Mouse (Mus musculus): ENCODE measurements around the gene Fcer1g. TPM values are rescaled to one million over a fixed set of nuclear protein-coding genes. Genes with fewer than 3 reads are reported as not detected.
"Not testable (repeated sequence)": the region's sequence is repeated elsewhere in the genome, so short reads cannot be mapped to it uniquely, and the experiment has no call there.

Gene Fcer1g
- polyA plus RNA-seq, 1 experiment from 2014 or later, result 37.2 TPM

DNA sequence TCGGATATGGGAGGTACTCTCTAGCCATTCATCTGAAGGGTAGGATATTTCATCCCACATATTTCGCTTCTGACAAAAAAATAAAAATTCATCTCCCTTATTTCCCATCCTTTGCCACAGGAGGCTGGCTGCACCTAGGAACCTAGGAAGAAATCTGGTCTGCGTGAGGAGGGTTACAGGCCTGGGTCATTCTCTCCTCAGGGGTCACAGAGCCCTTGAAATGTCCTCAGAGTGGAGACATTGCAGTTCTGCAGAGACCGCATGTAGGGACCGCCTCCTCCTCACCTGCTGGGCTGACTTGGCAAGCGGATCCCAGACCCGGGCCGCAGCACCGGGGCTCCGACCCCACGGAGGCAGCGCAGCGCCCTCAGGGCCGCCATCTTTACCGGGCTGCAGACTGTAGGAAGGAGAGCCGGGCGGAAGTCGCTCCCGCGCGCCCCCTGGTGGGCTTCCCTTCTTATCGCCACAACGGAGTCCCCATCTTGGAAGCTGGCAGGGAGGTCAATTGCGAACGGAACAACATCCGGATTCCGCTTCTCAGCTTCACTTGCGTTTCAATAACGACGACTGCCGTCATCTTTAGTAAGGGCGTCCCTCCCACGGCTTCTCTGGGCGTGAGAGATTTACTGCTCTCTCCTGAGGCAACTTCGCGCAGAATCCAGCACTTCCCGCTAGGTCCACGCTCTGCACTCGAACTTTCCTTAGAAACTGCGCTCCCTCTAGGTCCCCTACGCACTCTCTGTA, 12.7 kb upstream of the Fcer1g start:
- Histone ChIP-seq H3K27ac (ENCODE audit: low read length) (peak overlapping the region; percentile 95), H3K4me3 (ENCODE audit: low read length) (peak overlapping the region; percentile 93), H3K36me3 (ENCODE audit: insufficient read depth, low read length) (peaks cover 32% of the 10 kb centered on the region), H3K9me3 (ENCODE audit: low read length) (no peaks in the 10 kb centered on the region), H3K4me1 (ENCODE audit: insufficient read depth, low read length) (peaks cover 53% of the 10 kb centered on the region), H3K9ac (replicated peaks; ENCODE audit: low read length) (peak overlapping the region; percentile 97), H3K27me3 (ENCODE audit: insufficient read depth, low read length) (no peaks in the 10 kb centered on the region), H3K4me2 (replicated peaks; ENCODE audit: low read depth, low read length) (peak overlapping the region; percentile 87)
- peak; percentile 86 for ATAC-seq (ENCODE audit: low FRiP score, low TSS enrichment)
- WGBS, result under 1% methylated on average over 41 of the region's 41 CpGs

DNA sequence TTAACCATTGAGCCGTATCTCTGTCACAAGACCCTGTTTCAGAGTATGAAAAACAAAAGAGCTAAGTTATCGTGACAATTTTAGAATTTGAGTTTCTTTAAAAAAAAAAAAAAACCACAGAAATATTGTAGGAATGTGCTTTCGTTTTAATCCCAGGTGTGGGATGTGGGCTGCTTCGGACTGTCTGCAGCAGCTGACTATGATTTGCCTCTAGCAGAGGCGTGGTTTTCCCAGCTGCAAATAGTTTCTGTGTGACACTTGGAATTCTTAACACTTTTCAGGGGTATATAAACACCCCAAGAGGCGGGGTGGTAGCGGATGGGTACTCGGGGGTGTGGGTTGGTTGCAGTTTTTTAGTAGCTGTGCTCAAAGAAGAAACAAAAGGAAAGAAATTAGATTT, 11.2 kb upstream of the Fcer1g start:
- ATAC-seq (ENCODE audit: low FRiP score, low TSS enrichment), result no peak
- no peak overlapping the region for H3K4me3 ChIP-seq (ENCODE audit: low read length)
- H3K4me1 ChIP-seq (ENCODE audit: insufficient read depth, low read length), result peaks cover 40% of the 10 kb centered on the region
- peaks cover 39% of the 10 kb centered on the region for H3K36me3 ChIP-seq (ENCODE audit: insufficient read depth, low read length)
- 89% methylated on average over 8 of the region's 8 CpGs for WGBS
- H3K9ac ChIP-seq (replicated peaks; ENCODE audit: low read length), result no peak overlapping the region
- H3K27me3 ChIP-seq (ENCODE audit: insufficient read depth, low read length), result no peaks in the 10 kb centered on the region
- H3K27ac ChIP-seq (ENCODE audit: low read length), result no peak overlapping the region
- no peak overlapping the region for H3K4me2 ChIP-seq (replicated peaks; ENCODE audit: low read depth, low read length)
- no peaks in the 10 kb centered on the region for H3K9me3 ChIP-seq (ENCODE audit: low read length)

DNA sequence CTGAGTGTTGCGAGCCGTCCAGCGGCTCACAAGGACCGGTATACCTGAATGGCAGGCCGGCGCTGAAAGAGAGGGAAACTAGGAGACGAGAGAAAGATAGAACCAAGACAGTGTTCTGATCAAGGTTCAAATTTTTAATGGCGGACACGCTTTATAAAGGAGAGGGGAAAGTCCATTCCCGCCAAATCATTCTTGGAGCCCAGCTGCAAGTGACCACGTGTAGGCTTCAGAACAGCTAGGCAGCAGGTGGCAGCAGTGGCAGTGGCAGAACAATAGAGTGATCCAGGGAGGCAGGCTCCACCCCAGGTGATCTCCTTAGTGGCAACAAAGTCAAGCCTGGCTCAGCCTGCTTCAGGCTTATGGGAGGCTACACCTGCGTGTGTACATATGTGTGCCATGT, 7.8 kb upstream of the Fcer1g start:
- not testable (repeated sequence) for H3K27me3 ChIP-seq (ENCODE audit: insufficient read depth, low read length); H3K4me2 ChIP-seq (replicated peaks; ENCODE audit: low read depth, low read length); H3K9me3 ChIP-seq (ENCODE audit: low read length); ATAC-seq (ENCODE audit: low FRiP score, low TSS enrichment); H3K9ac ChIP-seq (replicated peaks; ENCODE audit: low read length); H3K27ac ChIP-seq (ENCODE audit: low read length); H3K4me3 ChIP-seq (ENCODE audit: low read length)
- 84% methylated on average over 12 of the region's 12 CpGs for WGBS
- Histone ChIP-seq H3K4me1 (ENCODE audit: insufficient read depth, low read length) (peaks cover 14% of the 10 kb centered on the region), H3K36me3 (ENCODE audit: insufficient read depth, low read length) (peaks cover 69% of the 10 kb centered on the region)

DNA sequence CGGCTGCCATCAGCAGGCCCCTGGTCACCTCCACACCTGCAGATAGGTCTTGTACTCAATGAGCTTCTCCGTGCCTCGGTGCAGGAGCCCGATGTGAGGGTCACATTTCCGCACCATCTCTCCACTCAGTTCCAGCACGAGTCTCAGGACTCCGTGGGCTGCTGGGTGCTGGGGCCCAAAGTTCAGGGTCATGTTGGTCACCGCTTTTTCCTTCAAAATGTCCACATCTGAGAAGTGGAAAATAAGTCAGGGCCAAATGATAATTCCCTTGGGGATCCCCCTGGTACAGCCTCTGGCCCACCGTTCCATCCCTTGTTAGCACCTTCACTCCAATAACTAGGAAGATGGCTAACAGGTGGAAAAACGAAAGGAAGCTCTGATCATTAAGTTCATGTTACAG, 6.7 kb upstream of the Fcer1g start:
- H3K9me3 ChIP-seq (ENCODE audit: low read length), result no peaks in the 10 kb centered on the region
- H3K36me3 ChIP-seq (ENCODE audit: insufficient read depth, low read length), result peaks cover 78% of the 10 kb centered on the region
- 83% methylated on average over 10 of the region's 10 CpGs for WGBS
- H3K4me2 ChIP-seq (replicated peaks; ENCODE audit: low read depth, low read length), result no peak overlapping the region
- H3K9ac ChIP-seq (replicated peaks; ENCODE audit: low read length), result no peak overlapping the region
- H3K27me3 ChIP-seq (ENCODE audit: insufficient read depth, low read length), result no peaks in the 10 kb centered on the region
- no peak for ATAC-seq (ENCODE audit: low FRiP score, low TSS enrichment)
- no peak overlapping the region for H3K4me3 ChIP-seq (ENCODE audit: low read length)
- H3K4me1 ChIP-seq (ENCODE audit: insufficient read depth, low read length), result peaks cover 9% of the 10 kb centered on the region
- no peak overlapping the region for H3K27ac ChIP-seq (ENCODE audit: low read length)

DNA sequence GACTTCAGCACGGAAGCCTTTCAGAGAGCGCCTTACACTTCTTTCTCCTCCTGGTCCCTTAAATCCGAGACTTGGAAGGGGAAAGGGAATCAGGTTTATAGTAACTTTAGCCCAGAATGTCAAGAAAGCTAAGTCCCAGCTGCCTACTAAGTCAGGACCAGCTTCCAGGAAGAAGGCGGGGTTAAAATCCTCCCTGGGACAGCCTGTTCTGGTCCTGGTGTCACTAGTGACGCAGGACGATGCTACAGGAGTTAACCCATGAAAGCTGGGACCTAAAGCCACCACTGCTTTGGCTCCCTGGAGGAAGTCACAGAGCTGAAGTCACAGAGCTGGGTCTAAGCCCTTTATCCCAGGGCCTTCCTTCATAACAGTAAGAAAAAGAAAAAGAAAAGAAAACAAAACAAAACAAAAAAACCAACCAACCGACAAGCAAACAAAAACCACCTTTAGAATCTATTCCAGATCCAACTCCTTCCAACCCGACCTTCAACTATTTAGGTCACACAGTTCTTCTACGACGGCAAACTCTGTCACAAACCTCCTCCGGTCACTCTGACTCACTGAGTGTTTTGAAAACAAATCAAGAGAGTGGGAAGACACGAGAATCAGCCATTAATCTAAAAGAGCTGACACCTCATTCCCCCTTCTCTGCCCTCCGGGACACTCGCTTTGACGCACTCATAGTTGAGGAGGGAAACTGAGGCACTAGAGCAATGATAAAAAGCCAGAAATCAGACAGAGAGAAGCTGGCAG, 6.0 kb upstream of the Fcer1g start:
- H3K4me1 ChIP-seq (ENCODE audit: insufficient read depth, low read length), result 0 out of 2 replicates have a peak, but pooled peaks cover 3% of the 10 kb centered on the region
- 45% methylated on average over 15 of the region's 15 CpGs for WGBS
- H3K4me2 ChIP-seq (replicated peaks; ENCODE audit: low read depth, low read length), result no peak overlapping the region
- H3K36me3 ChIP-seq (ENCODE audit: insufficient read depth, low read length), result peaks cover 80% of the 10 kb centered on the region
- ATAC-seq (ENCODE audit: low FRiP score, low TSS enrichment), result 0 out of 2 replicates have a peak, but pooled peaks have one; percentile 56
- H3K27ac ChIP-seq (ENCODE audit: low read length), result no peak overlapping the region; the same call in 1 of the 2 replicates
- H3K9ac ChIP-seq (replicated peaks; ENCODE audit: low read length), result 0 out of 2 replicates have a peak overlapping the region, but pooled peaks have one; percentile 35
- H3K27me3 ChIP-seq (ENCODE audit: insufficient read depth, low read length), result no peaks in the 10 kb centered on the region
- no peak overlapping the region for H3K4me3 ChIP-seq (ENCODE audit: low read length)
- H3K9me3 ChIP-seq (ENCODE audit: low read length), result no peaks in the 10 kb centered on the region

DNA sequence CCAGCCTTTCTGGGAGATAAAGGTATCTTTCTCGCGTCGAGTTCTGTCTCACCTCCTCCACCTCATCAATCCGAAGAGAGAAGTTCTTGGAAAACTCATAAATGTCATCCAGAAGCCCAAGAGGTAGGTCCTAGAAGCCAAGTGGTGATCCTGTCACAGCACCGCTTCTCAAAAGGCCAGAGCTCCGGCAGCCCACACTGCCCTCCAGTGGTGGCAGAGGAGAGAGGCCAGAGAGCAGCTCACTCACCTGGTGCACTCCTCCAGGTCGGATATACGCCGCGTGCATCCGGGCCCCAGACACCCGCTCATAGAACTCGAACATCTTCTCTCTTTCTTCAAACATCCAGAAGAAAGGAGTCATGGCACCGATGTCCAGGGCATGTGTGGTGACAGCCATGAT, 4.3 kb upstream of the Fcer1g start:
- no peak overlapping the region for H3K4me3 ChIP-seq (ENCODE audit: low read length)

DNA sequence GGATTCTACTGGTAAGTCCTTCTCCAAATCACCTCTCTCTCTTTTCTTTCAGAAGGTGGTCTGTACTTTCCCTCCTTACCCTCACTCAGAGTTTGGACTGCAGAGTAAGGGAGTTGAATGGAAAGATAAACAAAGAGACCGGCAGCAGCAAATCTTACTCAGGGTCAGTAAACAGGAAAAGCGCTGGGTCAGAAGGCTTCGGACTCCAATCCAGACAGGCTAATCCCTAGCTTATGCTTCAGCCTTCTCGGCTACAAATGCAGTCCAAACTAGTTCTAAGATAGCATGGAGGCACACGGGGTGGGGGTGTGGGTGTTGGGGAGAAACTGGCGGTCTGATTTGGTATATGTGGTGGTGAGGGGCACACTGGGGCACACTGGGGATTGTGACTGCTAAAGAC, 3.3 kb upstream of the Fcer1g start:
- no peak overlapping the region for H3K4me3 ChIP-seq (ENCODE audit: low read length)
- WGBS, result 80% methylated on average over 6 of the region's 6 CpGs
- no peaks in the 10 kb centered on the region for H3K27me3 ChIP-seq (ENCODE audit: insufficient read depth, low read length)
- no peak overlapping the region for H3K27ac ChIP-seq (ENCODE audit: low read length)
- peaks cover 73% of the 10 kb centered on the region for H3K36me3 ChIP-seq (ENCODE audit: insufficient read depth, low read length)
- H3K4me1 ChIP-seq (ENCODE audit: insufficient read depth, low read length), result 0 out of 2 replicates have a peak, but pooled peaks cover 3% of the 10 kb centered on the region
- H3K4me2 ChIP-seq (replicated peaks; ENCODE audit: low read depth, low read length), result no peak overlapping the region
- no peak overlapping the region for H3K9ac ChIP-seq (replicated peaks; ENCODE audit: low read length)
- H3K9me3 ChIP-seq (ENCODE audit: low read length), result no peaks in the 10 kb centered on the region
- ATAC-seq (ENCODE audit: low FRiP score, low TSS enrichment), result no peak

More for the DNA sequence above, 4.3 kb upstream of the Fcer1g start:
- peaks cover 82% of the 10 kb centered on the region for H3K36me3 ChIP-seq (ENCODE audit: insufficient read depth, low read length)
- no peak overlapping the region for H3K27ac ChIP-seq (ENCODE audit: low read length)
- 69% methylated on average over 14 of the region's 14 CpGs for WGBS
- no peak overlapping the region for H3K4me2 ChIP-seq (replicated peaks; ENCODE audit: low read depth, low read length)
- no peak; the same call in 1 of the 2 replicates for ATAC-seq (ENCODE audit: low FRiP score, low TSS enrichment)
- no peaks in the 10 kb centered on the region for H3K9me3 ChIP-seq (ENCODE audit: low read length)
- no peak overlapping the region for H3K9ac ChIP-seq (replicated peaks; ENCODE audit: low read length)
- H3K27me3 ChIP-seq (ENCODE audit: insufficient read depth, low read length), result no peaks in the 10 kb centered on the region
- H3K4me1 ChIP-seq (ENCODE audit: insufficient read depth, low read length), result 0 out of 2 replicates have a peak, but pooled peaks cover 3% of the 10 kb centered on the region

DNA sequence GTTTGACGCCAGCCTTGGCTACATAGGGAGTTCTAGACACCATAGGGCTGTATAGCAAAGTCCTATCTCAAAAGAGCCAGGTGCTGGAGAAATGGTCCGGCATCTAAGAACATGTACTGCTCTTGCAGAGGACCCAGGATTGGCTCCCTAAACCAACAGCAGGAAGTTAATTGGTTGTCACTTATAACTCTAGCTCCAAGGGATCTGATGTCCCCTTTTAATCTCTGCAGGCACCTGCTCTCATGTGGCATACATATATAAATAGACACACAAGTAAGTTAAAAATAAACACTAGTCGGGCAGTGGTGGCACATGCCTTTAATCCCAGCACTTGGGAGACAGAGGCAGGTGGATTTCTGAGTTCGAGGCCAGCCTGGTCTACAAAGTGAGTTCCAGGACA, 1.6 kb upstream of the Fcer1g start:
- no peak overlapping the region for H3K27ac ChIP-seq (ENCODE audit: low read length)
- 86% methylated on average over 4 of the region's 4 CpGs for WGBS
- no peak overlapping the region for H3K4me2 ChIP-seq (replicated peaks; ENCODE audit: low read depth, low read length)

DNA sequence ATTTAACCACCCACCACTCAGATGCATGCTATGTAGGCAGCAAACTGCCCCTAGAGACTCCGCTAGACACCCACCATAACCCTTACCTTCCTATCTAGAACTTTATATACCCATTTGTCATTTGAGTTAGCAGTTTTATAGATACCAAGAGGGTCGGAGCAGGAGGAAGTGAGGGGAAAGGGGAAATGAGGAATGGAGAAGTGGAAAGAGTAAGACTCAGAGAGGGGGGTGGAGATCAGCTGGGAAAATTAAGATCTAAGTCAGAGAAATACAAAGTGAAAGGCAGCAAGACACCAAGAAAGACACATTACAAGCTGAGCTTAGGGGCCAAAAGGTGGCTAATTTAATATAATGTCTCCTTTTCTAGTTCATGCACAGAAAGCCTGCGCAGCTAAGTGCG, 373 bp upstream of the Fcer1g start:
- Histone ChIP-seq H3K4me1 (ENCODE audit: insufficient read depth, low read length) (0 out of 2 replicates have a peak, but pooled peaks cover 8% of the 10 kb centered on the region), H3K9me3 (ENCODE audit: low read length) (no peaks in the 10 kb centered on the region), H3K36me3 (ENCODE audit: insufficient read depth, low read length) (peaks cover 59% of the 10 kb centered on the region), H3K4me2 (replicated peaks; ENCODE audit: low read depth, low read length) (no peak overlapping the region), H3K27ac (ENCODE audit: low read length) (no peak overlapping the region), H3K27me3 (ENCODE audit: insufficient read depth, low read length) (no peaks in the 10 kb centered on the region), H3K9ac (replicated peaks; ENCODE audit: low read length) (no peak overlapping the region), H3K4me3 (ENCODE audit: low read length) (no peak overlapping the region)
- no peak for ATAC-seq (ENCODE audit: low FRiP score, low TSS enrichment)
- WGBS, result 80% methylated on average over 4 of the region's 4 CpGs

More for the DNA sequence above, 1.6 kb upstream of the Fcer1g start:
- H3K9ac ChIP-seq (replicated peaks; ENCODE audit: low read length), result no peak overlapping the region
- peaks cover 67% of the 10 kb centered on the region for H3K36me3 ChIP-seq (ENCODE audit: insufficient read depth, low read length)
- H3K4me1 ChIP-seq (ENCODE audit: insufficient read depth, low read length), result 0 out of 2 replicates have a peak, but pooled peaks cover 3% of the 10 kb centered on the region
- no peaks in the 10 kb centered on the region for H3K27me3 ChIP-seq (ENCODE audit: insufficient read depth, low read length)
- H3K9me3 ChIP-seq (ENCODE audit: low read length), result no peaks in the 10 kb centered on the region
- no peak overlapping the region for H3K4me3 ChIP-seq (ENCODE audit: low read length)
- no peak for ATAC-seq (ENCODE audit: low FRiP score, low TSS enrichment)

All from kidney, embryonic 16.5 days (tissue).